Mouse (Mus musculus) limb, embryonic 11.5 days (tissue): ENCODE measurements around the gene Klhl6. TPM values are rescaled to one million over a fixed set of nuclear protein-coding genes. Genes with fewer than 3 reads are reported as not detected.
"Not testable (repeated sequence)": the region's sequence is repeated elsewhere in the genome, so short reads cannot be mapped to it uniquely, and the experiment has no call there.

Experiments used
- ATAC-seq: fragments of 200-750 bp; cut with Nextera tagmentation; 2 replicates; pipeline ENCODE4 v1.8.0; 2017; ENCODE audit warnings: low read depth; ENCODE audit not compliant: insufficient number of reproducible peaks, low FRiP score, low TSS enrichment
- DNase-seq: peaks from one replicate; pipeline ENCODE4 v3.0.0-alpha.2; 2015; ENCODE audit warnings: low spot score
- H3K27ac ChIP-seq: fragments of 300-500 bp; sonication (generic); replicated peaks from 2 replicates; pipeline ENCODE4 v1.5.1; 2014; ENCODE audit warnings: low read depth, mild to moderate bottlenecking, low read length
- H3K27me3 ChIP-seq: fragments of 300-500 bp; sonication (generic); 2 replicates; pipeline ENCODE4 v1.6.1; 2014; ENCODE audit warnings: mild to moderate bottlenecking, low read length, mixed read lengths; ENCODE audit not compliant: control insufficient read depth, insufficient read depth
- H3K36me3 ChIP-seq: fragments of 300-500 bp; sonication (generic); 2 replicates; pipeline ENCODE4 v1.6.1; 2014; ENCODE audit warnings: mild to moderate bottlenecking, low read length, moderate library complexity, mixed read lengths; ENCODE audit not compliant: control insufficient read depth, insufficient read depth
- H3K4me1 ChIP-seq: fragments of 300-500 bp; sonication (generic); 2 replicates; pipeline ENCODE4 v1.6.1; 2014; ENCODE audit warnings: low read length, mixed read lengths; ENCODE audit not compliant: control insufficient read depth, insufficient read depth
- H3K4me2 ChIP-seq: fragments of 300-500 bp; sonication (generic); 2 replicates; pipeline ENCODE4 v1.6.1; 2014; ENCODE audit warnings: low read depth, mild to moderate bottlenecking, moderate library complexity; ENCODE audit not compliant: severe bottlenecking
- H3K4me3 ChIP-seq: fragments of 300-500 bp; sonication (generic); 2 replicates; pipeline ENCODE4 v1.5.1; 2014; ENCODE audit warnings: low read depth, low read length
- H3K9ac ChIP-seq: fragments of 300-500 bp; sonication (generic); 2 replicates; pipeline ENCODE4 v1.6.1; 2014; ENCODE audit warnings: mild to moderate bottlenecking, low read length
- H3K9me3 ChIP-seq: fragments of 300-500 bp; sonication (generic); 2 replicates; pipeline ENCODE4 v1.6.1; 2016; ENCODE audit warnings: low read length; ENCODE audit not compliant: control insufficient read depth
- WGBS: fragments of 180-500 bp; shearing (Covaris S2); extraction: QIAGEN DNeasy Blood & Tissue Kit; methylation state at CpG from one replicate; pipeline ENCODE4 v1.1.7; 2014; 5-methylcytosine and 5-hydroxymethylcytosine counted together
- polyA plus RNA-seq: library from polyadenylated mRNA; unstranded; fragments of >200 nt; fragmentation: Nextera tagmentation; extraction: Ambion mirVana; gene quantifications from 2 replicates; pipeline ENCODE4 v1.2.1, GENCODE M21; 2014

Klhl6 gene
- 4.6 and 5.0 TPM in 2 replicates for polyA plus RNA-seq

DNA sequence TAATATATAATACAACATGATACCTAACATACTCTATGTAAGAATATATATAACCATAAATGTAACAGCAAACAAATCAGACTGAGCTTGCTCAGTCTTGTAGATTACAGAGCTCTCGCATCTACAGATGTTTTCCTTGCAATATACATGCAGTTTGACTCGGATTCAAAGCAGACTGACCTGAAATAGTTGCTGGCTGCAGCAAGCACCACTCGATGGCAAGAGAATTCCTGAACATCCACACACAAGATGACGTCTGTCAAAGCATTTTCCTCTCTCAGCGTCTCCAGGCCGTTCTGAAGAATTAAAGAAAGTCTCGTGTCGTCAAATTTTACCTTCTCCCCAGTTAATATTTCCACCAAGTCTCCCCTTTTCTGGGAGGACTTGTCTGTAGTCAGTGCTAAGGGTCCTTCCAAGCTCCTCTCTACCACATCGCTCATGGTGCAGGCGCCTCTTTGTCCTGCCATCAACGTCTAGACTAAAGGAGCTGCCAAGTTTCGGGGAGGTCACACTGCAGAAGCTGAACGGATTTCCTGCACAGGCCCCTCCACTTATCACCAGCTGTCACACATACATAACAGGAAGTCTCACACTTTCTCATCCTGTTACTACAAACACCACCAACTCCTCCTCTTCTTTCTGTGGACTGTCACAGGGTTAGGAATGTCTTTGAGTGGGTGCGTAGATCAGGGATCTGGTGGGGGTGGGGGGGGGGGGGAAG, at the start of gene Klhl6:
Klhl6 (minus strand) TSS at position 501 of the 721 bp plus-strand sequence.
- no peaks in the 10 kb centered on the region for H3K27me3 ChIP-seq
- no peak for ATAC-seq
- no peak within 1 kb of the TSS for H3K9ac ChIP-seq
- DNase-seq, result peak; percentile 21
- H3K9me3 ChIP-seq, result no peaks in the 10 kb centered on the region
- H3K4me3 ChIP-seq, result no peak within 1 kb of the TSS
- no peaks in the 10 kb centered on the region for H3K36me3 ChIP-seq
- WGBS, result 65% methylated on average over 14 of the region's 14 CpGs
- H3K4me2 ChIP-seq, result no peak within 1 kb of the TSS
- no peak within 1 kb of the TSS for H3K27ac ChIP-seq
- no peaks in the 10 kb centered on the region for H3K4me1 ChIP-seq

- not testable (repeated sequence) for DNase-seq, H3K9me3 ChIP-seq, H3K27ac ChIP-seq, H3K4me1 ChIP-seq, H3K4me2 ChIP-seq, H3K9ac ChIP-seq, H3K36me3 ChIP-seq, ATAC-seq, H3K27me3 ChIP-seq, H3K4me3 ChIP-seq
- 85% methylated on average over 2 of the region's 4 CpGs for WGBS
Observed at GRCm38 (mm10) chr16:20027241-20027640, 44.4 kb upstream of the Klhl6 start.

GRCm38 (mm10) chr16:20022821-20023220, 40.0 kb upstream of the Klhl6 start:
- no peak overlapping the region for H3K4me3 ChIP-seq
- no peaks in the 10 kb centered on the region for H3K4me1 ChIP-seq
- no peak overlapping the region for H3K4me2 ChIP-seq
- H3K27me3 ChIP-seq, result no peaks in the 10 kb centered on the region
- no peak overlapping the region for H3K27ac ChIP-seq
- WGBS, result 86% methylated on average over 1 of the region's 1 CpGs
- DNase-seq (peak; percentile 3), ATAC-seq (no peak)
- H3K9ac ChIP-seq, result no peak overlapping the region
- H3K9me3 ChIP-seq, result no peaks in the 10 kb centered on the region
- H3K36me3 ChIP-seq, result no peaks in the 10 kb centered on the region

GRCm38 (mm10) chr16:20021848-20022247, 39.0 kb upstream of the Klhl6 start:
- Histone ChIP-seq H3K27ac (no peak overlapping the region), H3K9me3 (no peaks in the 10 kb centered on the region), H3K9ac (no peak overlapping the region), H3K4me1 (no peaks in the 10 kb centered on the region), H3K36me3 (no peaks in the 10 kb centered on the region), H3K27me3 (no peaks in the 10 kb centered on the region), H3K4me2 (no peak overlapping the region), H3K4me3 (no peak overlapping the region)
- DNase-seq (peak; percentile 4), ATAC-seq (no peak)
- WGBS, result 46% methylated on average over 2 of the region's 2 CpGs

- Histone ChIP-seq H3K9me3 (no peaks in the 10 kb centered on the region), H3K4me3 (no peak overlapping the region), H3K36me3 (no peaks in the 10 kb centered on the region), H3K4me1 (no peaks in the 10 kb centered on the region), H3K4me2 (no peak overlapping the region), H3K27ac (no peak overlapping the region), H3K9ac (no peak overlapping the region), H3K27me3 (no peaks in the 10 kb centered on the region)
- DNase-seq (no peak), ATAC-seq (no peak)
Observed at GRCm38 (mm10) chr16:20012647-20013046, 29.8 kb upstream of the Klhl6 start.

- ATAC-seq (no peak), DNase-seq (no peak)
- 63% methylated on average over 1 of the region's 1 CpGs for WGBS
- no peaks in the 10 kb centered on the region for H3K9me3 ChIP-seq
- no peaks in the 10 kb centered on the region for H3K4me1 ChIP-seq
- H3K27me3 ChIP-seq, result no peaks in the 10 kb centered on the region
- no peak overlapping the region for H3K4me2 ChIP-seq
- no peaks in the 10 kb centered on the region for H3K36me3 ChIP-seq
- no peak overlapping the region for H3K9ac ChIP-seq
- no peak overlapping the region for H3K4me3 ChIP-seq
- no peak overlapping the region for H3K27ac ChIP-seq
Observed at GRCm38 (mm10) chr16:20006066-20006465, 23.2 kb upstream of the Klhl6 start.

- H3K9me3 ChIP-seq, DNase-seq, ATAC-seq, H3K36me3 ChIP-seq, H3K27me3 ChIP-seq, H3K4me2 ChIP-seq, H3K4me3 ChIP-seq, H3K9ac ChIP-seq, H3K4me1 ChIP-seq, H3K27ac ChIP-seq: not testable (repeated sequence)
- 98% methylated on average over 8 of the region's 8 CpGs for WGBS
Observed at GRCm38 (mm10) chr16:20000286-20000685, 17.4 kb upstream of the Klhl6 start.

DNA sequence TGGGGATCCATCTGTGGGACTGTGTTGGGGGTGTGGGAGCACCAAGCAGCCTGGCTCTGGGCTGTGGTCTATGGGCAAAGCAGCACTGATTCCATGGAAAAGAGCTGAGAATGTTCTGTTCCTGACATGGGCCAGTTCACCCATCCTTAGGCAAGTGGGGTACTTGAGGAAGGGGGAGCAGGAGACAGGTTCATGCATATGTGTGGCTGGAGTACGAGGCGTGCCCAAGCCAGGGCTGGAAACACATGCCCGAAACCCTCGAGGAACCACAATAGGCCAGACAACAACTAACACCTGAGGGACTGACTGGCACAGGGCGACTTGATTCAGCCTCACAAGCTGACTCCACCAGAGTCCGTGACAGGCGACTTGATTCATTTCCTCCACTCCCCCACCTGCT, 14.8 kb upstream of the Klhl6 start:
- no peak overlapping the region for H3K4me3 ChIP-seq
- H3K36me3 ChIP-seq, result no peaks in the 10 kb centered on the region
- no peaks in the 10 kb centered on the region for H3K27me3 ChIP-seq
- H3K27ac ChIP-seq, result no peak overlapping the region
- H3K9me3 ChIP-seq, result no peaks in the 10 kb centered on the region
- no peak overlapping the region for H3K4me2 ChIP-seq
- no peak for ATAC-seq
- WGBS, result 85% methylated on average over 7 of the region's 7 CpGs
- no peak overlapping the region for H3K9ac ChIP-seq
- no peak for DNase-seq
- no peaks in the 10 kb centered on the region for H3K4me1 ChIP-seq

- not testable (repeated sequence) for H3K4me3 ChIP-seq, DNase-seq, H3K9ac ChIP-seq, H3K9me3 ChIP-seq, H3K27me3 ChIP-seq, H3K27ac ChIP-seq, H3K36me3 ChIP-seq, H3K4me2 ChIP-seq, H3K4me1 ChIP-seq, ATAC-seq
- 9% methylated on average over 6 of the region's 6 CpGs for WGBS
Observed at GRCm38 (mm10) chr16:19996913-19997312, 14.1 kb upstream of the Klhl6 start.
